Mouse (Mus musculus): ENCODE measurements at regions not wholly inside any gene's neighbourhood (a gene's known extent, or its start where the extent isn't known, plus 50 kb on each side); places are given as distances from the start of the nearest gene placed in this dataset.

GRCm38 (mm10) chr4:148384251-148385230 lies 60.0 kb downstream of the Ubiad1 start:
- ATAC-seq (ENCODE audit: insufficient number of reproducible peaks, low FRiP score, low TSS enrichment), result no peak

GRCm38 (mm10) chr4:148380562-148380961 lies 64.0 kb downstream of the Ubiad1 start:
- no peak for ATAC-seq (ENCODE audit: insufficient number of reproducible peaks, low FRiP score, low TSS enrichment)

- ATAC-seq (ENCODE audit: insufficient number of reproducible peaks, low FRiP score, low TSS enrichment), result no peak
These were observed 66.1 kb downstream of the Ubiad1 start for GRCm38 (mm10) chr4:148378491-148378890.

- no peak for ATAC-seq (ENCODE audit: insufficient number of reproducible peaks, low FRiP score, low TSS enrichment)
These were observed 67.2 kb downstream of the Ubiad1 start for GRCm38 (mm10) chr4:148377368-148377767.

GRCm38 (mm10) chr4:148376439-148376838 lies 68.1 kb downstream of the Ubiad1 start:
- ATAC-seq (ENCODE audit: insufficient number of reproducible peaks, low FRiP score, low TSS enrichment), result no peak

GRCm38 (mm10) chr4:148371489-148371888 lies 73.1 kb downstream of the Ubiad1 start:
- ATAC-seq (ENCODE audit: insufficient number of reproducible peaks, low FRiP score, low TSS enrichment), result no peak

- no peak for ATAC-seq (ENCODE audit: insufficient number of reproducible peaks, low FRiP score, low TSS enrichment)
These were observed 76.9 kb downstream of the Ubiad1 start for GRCm38 (mm10) chr4:148367671-148368070.

GRCm38 (mm10) chr4:148365804-148366203 lies 78.0 kb upstream of the Disp3 start:
- no peak for ATAC-seq (ENCODE audit: insufficient number of reproducible peaks, low FRiP score, low TSS enrichment)

- no peak for ATAC-seq (ENCODE audit: insufficient number of reproducible peaks, low FRiP score, low TSS enrichment)
These were observed 75.8 kb upstream of the Disp3 start for GRCm38 (mm10) chr4:148363366-148364121.

GRCm38 (mm10) chr4:148360931-148361330 lies 73.2 kb upstream of the Disp3 start:
- peak; percentile 87 for ATAC-seq (ENCODE audit: insufficient number of reproducible peaks, low FRiP score, low TSS enrichment)

GRCm38 (mm10) chr4:148358336-148358735 lies 70.6 kb upstream of the Disp3 start:
- no peak for ATAC-seq (ENCODE audit: insufficient number of reproducible peaks, low FRiP score, low TSS enrichment)

- peak; percentile 38; the same call in 1 of the 2 replicates for ATAC-seq (ENCODE audit: insufficient number of reproducible peaks, low FRiP score, low TSS enrichment)
These were observed 69.5 kb upstream of the Disp3 start for GRCm38 (mm10) chr4:148357221-148357621.

- no peak for ATAC-seq (ENCODE audit: insufficient number of reproducible peaks, low FRiP score, low TSS enrichment)
These were observed 68.9 kb upstream of the Disp3 start for GRCm38 (mm10) chr4:148356654-148357053.

GRCm38 (mm10) chr4:148353969-148354368 lies 66.2 kb upstream of the Disp3 start:
- ATAC-seq (ENCODE audit: insufficient number of reproducible peaks, low FRiP score, low TSS enrichment), result no peak

- ATAC-seq (ENCODE audit: insufficient number of reproducible peaks, low FRiP score, low TSS enrichment), result no peak
These were observed 64.9 kb upstream of the Disp3 start for GRCm38 (mm10) chr4:148352690-148353089.

- no peak for ATAC-seq (ENCODE audit: insufficient number of reproducible peaks, low FRiP score, low TSS enrichment)
These were observed 53.9 kb upstream of the Disp3 start for GRCm38 (mm10) chr4:148341531-148342157.

- ATAC-seq (ENCODE audit: insufficient number of reproducible peaks, low FRiP score, low TSS enrichment), result no peak
These were observed 52.6 kb upstream of the Disp3 start for GRCm38 (mm10) chr4:148340342-148340741.

GRCm38 (mm10) chr4:148337890-148338880 lies 50.4 kb upstream of the Disp3 start:
- no peak for ATAC-seq (ENCODE audit: insufficient number of reproducible peaks, low FRiP score, low TSS enrichment)

Measured in cerebellum, adult (tissue).